Mouse (Mus musculus): Measurements from ENCODE around the gene Gm49342. TPM values are rescaled to one million over a fixed set of nuclear protein-coding genes. Genes with fewer than 3 reads are reported as not detected.
A peak's percentile ranks its signal among the peaks of the same experiment; 100 is the strongest.
"Not testable (repeated sequence)": the region's sequence is repeated elsewhere in the genome, so short reads cannot be mapped to it uniquely, and the experiment has no call there.

The Gm49342 gene
- polyA plus RNA-seq, 1 experiment from 2014 or later: not detected

- WGBS: 63% methylated on average over 4 of the region's 4 CpGs
- no peak for DNase-seq (ENCODE audit: low spot score)
- H3K27ac ChIP-seq (replicated peaks): no peak overlapping the region
- H3K27me3 ChIP-seq (ENCODE audit: low read depth, poor library complexity, severe bottlenecking): no peaks in the 10 kb centered on the region
- no peaks in the 10 kb centered on the region for H3K9me3 ChIP-seq (replicated peaks)
- no peak overlapping the region for H3K4me3 ChIP-seq
- no peaks in the 10 kb centered on the region for H3K36me3 ChIP-seq
- H3K4me1 ChIP-seq: peaks cover 31% of the 10 kb centered on the region
Observed at GRCm38 (mm10) chr14:50973700-50974099, 29.4 kb downstream of the Gm49342 start.

GRCm38 (mm10) chr14:50975001-50975400 is 30.7 kb downstream of the Gm49342 start:
- Histone ChIP-seq H3K9me3 (replicated peaks) (no peaks in the 10 kb centered on the region), H3K27me3 (ENCODE audit: low read depth, poor library complexity, severe bottlenecking) (no peaks in the 10 kb centered on the region), H3K36me3 (no peaks in the 10 kb centered on the region), H3K27ac (replicated peaks) (no peak overlapping the region), H3K4me1 (peaks cover 18% of the 10 kb centered on the region), H3K4me3 (no peak overlapping the region)
- 49% methylated on average over 5 of the region's 5 CpGs for WGBS
- DNase-seq (ENCODE audit: low spot score): no peak

GRCm38 (mm10) chr14:50976674-50977073 is 32.4 kb downstream of the Gm49342 start:
- Histone ChIP-seq H3K36me3 (no peaks in the 10 kb centered on the region), H3K27ac (replicated peaks) (peak overlapping the region; percentile 77), H3K27me3 (ENCODE audit: low read depth, poor library complexity, severe bottlenecking) (no peaks in the 10 kb centered on the region), H3K4me1 (peaks cover 15% of the 10 kb centered on the region), H3K4me3 (peak overlapping the region; percentile 22; the same call in 1 of the 2 replicates), H3K9me3 (replicated peaks) (no peaks in the 10 kb centered on the region)
- DNase-seq (ENCODE audit: low spot score): peak; percentile 22
- WGBS: 18% methylated on average over 9 of the region's 9 CpGs

GRCm38 (mm10) chr14:50978451-50978850 is 34.1 kb downstream of the Gm49342 start:
- DNase-seq (ENCODE audit: low spot score); H3K4me3 ChIP-seq; H3K9me3 ChIP-seq (replicated peaks); H3K36me3 ChIP-seq; H3K27ac ChIP-seq (replicated peaks); H3K27me3 ChIP-seq (ENCODE audit: low read depth, poor library complexity, severe bottlenecking): not testable (repeated sequence)
- 88% methylated on average over 6 of the region's 6 CpGs for WGBS
- H3K4me1 ChIP-seq: peaks cover 15% of the 10 kb centered on the region

DNA sequence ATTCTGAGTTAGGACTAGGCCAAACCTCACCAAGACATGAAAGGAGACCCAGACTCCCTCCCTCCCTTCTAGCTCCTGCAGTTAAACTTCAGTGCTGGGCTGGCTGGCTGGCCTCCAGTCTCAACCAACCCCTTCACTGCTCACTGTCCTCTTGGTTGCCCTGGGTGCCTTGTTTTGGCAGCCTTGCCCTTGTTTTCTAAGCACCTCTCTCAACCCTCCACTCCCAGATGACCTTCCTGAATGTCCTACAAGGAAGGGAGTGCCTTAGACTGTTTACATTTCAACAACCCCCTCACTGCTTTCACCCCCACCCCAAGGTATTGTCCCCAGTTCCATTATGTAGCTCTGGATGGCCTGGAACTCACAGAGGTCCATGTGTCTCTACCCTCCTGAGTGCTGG is 35.3 kb downstream of the Gm49342 start:
- H3K36me3 ChIP-seq: no peaks in the 10 kb centered on the region
- H3K4me1 ChIP-seq: peaks cover 15% of the 10 kb centered on the region
- DNase-seq (ENCODE audit: low spot score): no peak
- H3K27me3 ChIP-seq (ENCODE audit: low read depth, poor library complexity, severe bottlenecking): no peaks in the 10 kb centered on the region
- H3K4me3 ChIP-seq: no peak overlapping the region
- no peak overlapping the region for H3K27ac ChIP-seq (replicated peaks)
- no peaks in the 10 kb centered on the region for H3K9me3 ChIP-seq (replicated peaks)

DNA sequence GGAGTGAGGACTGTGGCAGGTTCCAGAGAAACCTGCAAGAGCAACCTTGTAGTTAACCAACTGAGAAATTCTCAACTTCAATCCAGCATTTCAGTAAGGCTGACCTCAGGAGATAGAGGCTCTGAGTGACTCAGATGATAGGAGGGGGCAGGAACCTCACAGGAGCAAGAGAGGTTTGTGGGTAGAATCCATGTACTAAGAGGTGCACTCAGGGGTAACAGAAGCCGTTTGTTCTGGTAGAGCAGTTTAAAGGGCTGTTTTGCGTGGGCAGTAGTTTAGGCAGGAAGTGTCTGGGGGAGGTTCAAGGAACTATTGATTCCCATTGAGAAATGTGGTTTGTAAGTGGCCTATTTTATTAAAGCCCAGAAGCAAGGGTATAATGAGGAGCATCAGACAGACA is 36.9 kb downstream of the Gm49342 start:
- no peak overlapping the region for H3K4me3 ChIP-seq
- peaks cover 8% of the 10 kb centered on the region for H3K4me1 ChIP-seq
- H3K27ac ChIP-seq (replicated peaks): no peak overlapping the region
- DNase-seq (ENCODE audit: low spot score): no peak
- H3K36me3 ChIP-seq: no peaks in the 10 kb centered on the region
- H3K27me3 ChIP-seq (ENCODE audit: low read depth, poor library complexity, severe bottlenecking): no peaks in the 10 kb centered on the region
- WGBS: 62% methylated on average over 2 of the region's 2 CpGs
- H3K9me3 ChIP-seq (replicated peaks): no peaks in the 10 kb centered on the region

DNA sequence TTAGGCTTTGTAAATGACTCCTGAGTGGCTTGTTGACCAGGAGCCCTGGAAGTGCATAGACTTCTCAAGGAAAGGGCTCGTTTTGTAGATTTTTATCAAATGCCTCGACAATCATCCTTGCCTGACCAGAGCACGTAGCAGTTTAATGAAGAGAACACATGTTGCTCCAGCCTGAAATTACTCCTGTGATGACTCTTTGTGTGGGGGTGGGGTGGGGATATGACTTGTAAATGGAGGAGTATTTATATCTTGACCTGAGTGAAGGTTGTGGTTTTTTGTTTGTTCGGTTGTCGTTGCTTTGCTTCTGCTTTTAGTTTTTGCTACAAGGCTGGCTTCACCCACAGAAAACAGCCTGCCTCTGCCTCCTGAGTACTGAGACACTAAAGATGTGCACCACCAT is 37.5 kb downstream of the Gm49342 start:
- 85% methylated on average over 5 of the region's 5 CpGs for WGBS
- no peaks in the 10 kb centered on the region for H3K9me3 ChIP-seq (replicated peaks)

GRCm38 (mm10) chr14:50987668-50988067 is 43.4 kb downstream of the Gm49342 start:
- DNase-seq (ENCODE audit: low spot score): no peak
- WGBS: 83% methylated on average over 2 of the region's 2 CpGs
- H3K4me3 ChIP-seq: no peak overlapping the region
- no peaks in the 10 kb centered on the region for H3K9me3 ChIP-seq (replicated peaks)
- no peaks in the 10 kb centered on the region for H3K27me3 ChIP-seq (ENCODE audit: low read depth, poor library complexity, severe bottlenecking)
- H3K36me3 ChIP-seq: no peaks in the 10 kb centered on the region
- no peak overlapping the region for H3K27ac ChIP-seq (replicated peaks)
- H3K4me1 ChIP-seq: no peaks in the 10 kb centered on the region

More for the DNA sequence above, 37.5 kb downstream of the Gm49342 start:
- Histone ChIP-seq H3K27me3 (ENCODE audit: low read depth, poor library complexity, severe bottlenecking) (no peaks in the 10 kb centered on the region), H3K36me3 (no peaks in the 10 kb centered on the region), H3K4me3 (no peak overlapping the region), H3K4me1 (peaks cover 2% of the 10 kb centered on the region), H3K27ac (replicated peaks) (no peak overlapping the region)
- no peak for DNase-seq (ENCODE audit: low spot score)

GRCm38 (mm10) chr14:50991037-50991436 is 46.7 kb downstream of the Gm49342 start:
- Histone ChIP-seq H3K4me1 (no peaks in the 10 kb centered on the region), H3K9me3 (replicated peaks) (no peaks in the 10 kb centered on the region), H3K36me3 (no peaks in the 10 kb centered on the region), H3K27ac (replicated peaks) (no peak overlapping the region), H3K4me3 (no peak overlapping the region), H3K27me3 (ENCODE audit: low read depth, poor library complexity, severe bottlenecking) (no peaks in the 10 kb centered on the region)
- 92% methylated on average over 3 of the region's 3 CpGs for WGBS
- no peak for DNase-seq (ENCODE audit: low spot score)

- no peaks in the 10 kb centered on the region for H3K4me1 ChIP-seq
Observed at GRCm38 (mm10) chr14:50997088-50997487, 52.8 kb downstream of the Gm49342 start.

DNA sequence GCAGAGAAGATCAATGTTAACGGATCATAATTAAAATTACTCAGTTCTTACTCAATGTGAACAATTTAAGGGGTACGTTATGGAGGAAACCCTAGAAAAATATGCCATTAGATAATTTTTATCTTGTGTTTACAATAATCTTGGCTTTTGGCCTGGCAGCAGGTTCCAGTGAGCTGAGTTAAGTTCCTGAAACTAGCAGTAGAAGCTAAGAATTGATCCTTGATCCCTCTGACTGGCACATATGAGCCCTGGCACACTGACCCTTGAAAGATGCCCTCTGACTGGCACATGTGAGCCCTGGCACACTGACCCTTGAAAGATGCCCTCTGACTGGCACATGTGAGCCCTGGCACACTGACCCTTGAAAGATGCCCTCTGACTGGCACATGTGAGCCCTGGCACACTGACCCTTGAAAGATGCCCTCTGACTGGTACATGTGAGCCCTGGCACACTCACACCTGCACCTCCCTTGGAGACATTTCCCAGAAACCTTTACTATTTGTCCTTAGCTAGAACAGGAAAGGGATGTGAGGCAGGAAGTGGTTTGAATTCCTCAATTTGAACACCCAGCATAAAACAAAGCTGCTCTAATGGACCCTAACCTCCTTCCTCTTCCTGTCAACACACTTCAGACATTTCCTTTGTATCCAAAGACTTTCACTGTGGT is 53.8 kb downstream of the Gm49342 start:
- H3K27ac ChIP-seq (replicated peaks): no peak overlapping the region
- no peaks in the 10 kb centered on the region for H3K4me1 ChIP-seq
- WGBS: 84% methylated on average over 2 of the region's 2 CpGs
- no peaks in the 10 kb centered on the region for H3K27me3 ChIP-seq (ENCODE audit: low read depth, poor library complexity, severe bottlenecking)
- no peaks in the 10 kb centered on the region for H3K36me3 ChIP-seq
- H3K9me3 ChIP-seq (replicated peaks): no peaks in the 10 kb centered on the region
- H3K4me3 ChIP-seq: no peak overlapping the region
- DNase-seq (ENCODE audit: low spot score): no peak

More at GRCm38 (mm10) chr14:50997088-50997487, 52.8 kb downstream of the Gm49342 start:
- Histone ChIP-seq H3K4me3 (no peak overlapping the region), H3K9me3 (replicated peaks) (no peaks in the 10 kb centered on the region), H3K27me3 (ENCODE audit: low read depth, poor library complexity, severe bottlenecking) (no peaks in the 10 kb centered on the region), H3K27ac (replicated peaks) (no peak overlapping the region), H3K36me3 (no peaks in the 10 kb centered on the region)
- WGBS: 85% methylated on average over 3 of the region's 3 CpGs
- no peak for DNase-seq (ENCODE audit: low spot score)

DNA sequence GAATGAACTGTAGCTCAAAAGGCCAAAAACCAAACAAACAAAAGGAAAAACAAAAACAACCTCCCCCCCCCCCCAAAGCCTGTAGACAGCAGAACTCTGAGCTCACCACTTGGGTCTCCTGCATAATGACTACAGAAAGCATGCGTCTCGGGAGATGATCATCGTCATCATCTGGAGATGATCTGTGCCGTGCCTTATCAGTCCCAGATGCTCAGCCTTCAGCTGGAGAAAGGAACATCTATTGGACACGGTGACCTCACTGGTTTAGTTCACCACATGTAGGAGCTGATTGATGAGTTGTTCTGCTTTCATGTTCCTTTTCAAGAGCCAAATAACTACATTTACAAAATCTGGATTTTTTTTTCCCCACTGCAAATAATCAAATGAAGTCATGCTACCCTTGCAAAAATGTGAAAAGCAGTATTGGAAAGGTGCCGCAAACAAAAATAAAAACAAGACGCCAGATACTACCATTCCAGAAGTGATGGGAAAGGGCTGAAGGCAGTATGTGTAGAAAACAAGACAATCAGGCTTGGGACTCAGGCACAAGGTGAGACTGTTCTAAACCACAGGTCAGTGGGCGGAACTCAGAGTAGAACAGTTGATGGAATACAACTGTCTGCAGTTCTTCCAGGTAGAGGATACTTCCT is 63.0 kb downstream of the Gm49342 start, which contains the start of gene Rnase10:
TSS of gene Rnase10 (plus strand) at position 600 of the 650 bp plus-strand sequence.
- no peak for DNase-seq (ENCODE audit: low spot score)
- no peaks in the 10 kb centered on the region for H3K27me3 ChIP-seq (ENCODE audit: low read depth, poor library complexity, severe bottlenecking)
- H3K36me3 ChIP-seq: no peaks in the 10 kb centered on the region
- no peaks in the 10 kb centered on the region for H3K4me1 ChIP-seq
- no peak within 1 kb of the TSS for H3K27ac ChIP-seq (replicated peaks)
- WGBS: 87% methylated on average over 8 of the region's 8 CpGs
- H3K9me3 ChIP-seq (replicated peaks): no peaks in the 10 kb centered on the region
- H3K4me3 ChIP-seq: no peak within 1 kb of the TSS

GRCm38 (mm10) chr14:51007914-51008713 is 63.8 kb downstream of the Gm49342 start:
- no peaks in the 10 kb centered on the region for H3K27me3 ChIP-seq (ENCODE audit: low read depth, poor library complexity, severe bottlenecking)
- WGBS: 87% methylated on average over 13 of the region's 13 CpGs
- no peak overlapping the region for H3K27ac ChIP-seq (replicated peaks)
- H3K4me3 ChIP-seq: no peak overlapping the region
- H3K36me3 ChIP-seq: no peaks in the 10 kb centered on the region
- H3K9me3 ChIP-seq (replicated peaks): no peaks in the 10 kb centered on the region
- no peak for DNase-seq (ENCODE audit: low spot score)
- H3K4me1 ChIP-seq: no peaks in the 10 kb centered on the region
